Mouse (Mus musculus): ENCODE measurements at regions not wholly inside any gene's neighbourhood (a gene's known extent, or its start where the extent isn't known, plus 50 kb on each side); places are given as distances from the start of the nearest gene placed in this dataset.

DNA sequence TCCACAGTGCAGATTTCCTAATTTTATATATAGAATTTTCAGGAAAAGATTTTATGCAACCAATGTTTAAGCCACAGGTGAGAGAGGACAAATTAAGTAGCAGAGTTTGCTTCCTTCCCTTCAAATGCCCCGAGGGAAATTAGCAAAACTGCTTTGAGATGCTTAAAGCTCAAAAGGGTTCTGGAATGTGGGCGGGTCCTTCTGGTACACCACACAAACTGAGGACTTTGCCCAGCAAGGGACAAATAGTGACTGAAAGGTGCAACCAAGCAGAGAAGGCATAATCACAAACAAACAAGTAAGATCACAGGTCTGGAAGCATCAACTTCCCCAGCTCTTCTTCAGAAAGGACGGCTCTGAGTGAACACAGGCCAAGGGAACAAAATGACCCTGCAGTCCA is 476.4 kb upstream of the Adamts5 start:
- TF ChIP-seq CTCF (IDR thresholded peaks at IDR 0.05; ENCODE audit: extremely low read depth, insufficient read depth, insufficient read length, insufficient replicate concordance) (no peak), POLR2A (IDR thresholded peaks at IDR 0.05; ENCODE audit: low read depth, low read length) (no peak)

All from spleen, adult 2 months (tissue).